Mouse (Mus musculus) CH12.LX (cell line): ENCODE measurements around the gene Fam163b. TPM values are rescaled to one million over a fixed set of nuclear protein-coding genes. Genes with fewer than 3 reads are reported as not detected.
A peak's percentile ranks its signal among the peaks of the same experiment; 100 is the strongest.

Experiments
- DNase-seq: peaks from one replicate; pipeline ENCODE4 v3.0.0-alpha.2; 2013; ENCODE audit errors: extremely low read depth
- H3K27ac ChIP-seq: 2 replicates; pipeline ENCODE4 v1.5.1; 2012; ENCODE audit warnings: low read depth, mild to moderate bottlenecking, control low read depth, moderate library complexity; ENCODE audit not compliant: insufficient read depth
- H3K27me3 ChIP-seq: replicated peaks from 2 replicates; pipeline ENCODE3; 2012; ENCODE audit warnings: inconsistent platforms
- H3K36me3 ChIP-seq, 2 experiments: replicated peaks in 1 of 2; 2 replicates each; pipeline versions ENCODE3 to v1.6.1; 2012; ENCODE audit warnings: inconsistent platforms in 1 of 2, low read length in 1 of 2, mild to moderate bottlenecking in 1 of 2, mixed read lengths in 1 of 2, moderate library complexity in 1 of 2; ENCODE audit not compliant: control insufficient read depth in 1 of 2, insufficient read depth in 1 of 2
- H3K4me1 ChIP-seq, 2 experiments: 2 replicates each; pipeline ENCODE4 v1.6.1; 2012; ENCODE audit warnings: inconsistent platforms in 1 of 2, moderate library complexity in 1 of 2; ENCODE audit not compliant: insufficient read depth in 2 of 2, control insufficient read depth in 1 of 2
- H3K4me2 ChIP-seq: 2 replicates; pipeline ENCODE4 v1.6.1; 2012; ENCODE audit warnings: low read depth, mild to moderate bottlenecking, control low read depth; ENCODE audit not compliant: poor library complexity, insufficient read depth, severe bottlenecking
- H3K4me3 ChIP-seq, 3 experiments: fragments of 150-350 bp in 1 of 3; sonication (generic) in 1 of 3; replicated peaks in 1 of 3; 2 replicates each; pipeline versions ENCODE3 to v1.5.1; 2011 to 2012; ENCODE audit warnings: low read depth in 2 of 3, low read length in 2 of 3, mild to moderate bottlenecking in 2 of 3, moderate library complexity in 2 of 3, control low read depth in 1 of 3, improper control_type of control experiment in 1 of 3, inconsistent platforms in 1 of 3, mixed read lengths in 1 of 3; ENCODE audit not compliant: poor library complexity in 1 of 3
- H3K79me2 ChIP-seq: replicated peaks from 2 replicates; pipeline ENCODE4 v1.6.1; 2012; ENCODE audit warnings: mild to moderate bottlenecking, moderate library complexity; ENCODE audit not compliant: control insufficient read depth, poor library complexity, insufficient read depth, severe bottlenecking; ENCODE audit errors: extremely low read depth
- H3K9ac ChIP-seq: 2 replicates; pipeline ENCODE4 v1.6.1; 2012; ENCODE audit warnings: low read depth, mild to moderate bottlenecking, control low read depth, moderate library complexity; ENCODE audit not compliant: insufficient read depth
- H3K9me3 ChIP-seq: replicated peaks from 2 replicates; pipeline ENCODE3; 2012; ENCODE audit warnings: low read length, inconsistent platforms, mixed read lengths
- BHLHE40 ChIP-seq: IDR thresholded peaks from 2 replicates; pipeline ENCODE4 v1.6.1; 2011; ENCODE audit warnings: mild to moderate bottlenecking, low read depth, low read length, improper control_type of control experiment
- CHD2 ChIP-seq: IDR thresholded peaks from 2 replicates; pipeline ENCODE4 v1.6.1; 2011; ENCODE audit warnings: low read length, improper control_type of control experiment
- CTCF ChIP-seq, 2 experiments: IDR thresholded peaks in 1 of 2; conservative IDR thresholded peaks in 1 of 2; 2 replicates each; pipeline ENCODE4 v1.5.1; 2011 to 2012; ENCODE audit warnings: low read depth in 2 of 2, low read length in 2 of 2, improper control_type of control experiment in 1 of 2, inconsistent platforms in 1 of 2, mild to moderate bottlenecking in 1 of 2, moderate library complexity in 1 of 2
- E2F4 ChIP-seq: IDR thresholded peaks from 2 replicates; pipeline ENCODE4 v1.6.1; 2011; ENCODE audit warnings: low read depth, low read length, improper control_type of control experiment; ENCODE audit not compliant: insufficient replicate concordance
- ETS1 ChIP-seq: conservative IDR thresholded peaks from 2 replicates; pipeline ENCODE4 v1.6.1; 2012; ENCODE audit warnings: low read depth, mild to moderate bottlenecking, inconsistent platforms, low read length, improper control_type of control experiment, moderate library complexity
- JUND ChIP-seq: conservative IDR thresholded peaks from 2 replicates; pipeline ENCODE4 v1.6.1; 2011; ENCODE audit warnings: low read depth, low read length, improper control_type of control experiment
- MXI1 ChIP-seq: IDR thresholded peaks from 2 replicates; pipeline ENCODE4 v1.6.1; 2011; ENCODE audit warnings: mild to moderate bottlenecking, low read depth, low read length, improper control_type of control experiment
- NELFE ChIP-seq: IDR thresholded peaks from 2 replicates; pipeline ENCODE4 v1.6.1; 2011; ENCODE audit warnings: low read depth, low read length, improper control_type of control experiment
- PAX5 ChIP-seq: IDR thresholded peaks from 2 replicates; pipeline ENCODE4 v1.6.1; 2012; ENCODE audit warnings: low read length, inconsistent platforms, mixed read lengths
- SMC3 ChIP-seq: IDR thresholded peaks from 2 replicates; pipeline ENCODE4 v1.6.1; 2011; ENCODE audit warnings: low read depth, low read length, improper control_type of control experiment
- TCF12 ChIP-seq: IDR thresholded peaks from 2 replicates; pipeline ENCODE4 v1.6.1; 2014; ENCODE audit warnings: low read depth, mild to moderate bottlenecking, inconsistent platforms, low read length, improper control_type of control experiment
- ZC3H11A ChIP-seq: IDR thresholded peaks from 2 replicates; pipeline ENCODE4 v1.6.1; 2012; ENCODE audit warnings: low read depth, mild to moderate bottlenecking, inconsistent platforms, low read length, improper control_type of control experiment
- ZMIZ1 ChIP-seq: IDR thresholded peaks from 2 replicates; pipeline ENCODE4 v1.6.1; 2012; ENCODE audit warnings: low read depth, mild to moderate bottlenecking, inconsistent platforms, low read length, improper control_type of control experiment
- ZNF384 ChIP-seq: IDR thresholded peaks from 2 replicates; pipeline ENCODE4 v1.6.1; 2012; ENCODE audit warnings: low read depth, low read length, improper control_type of control experiment, inconsistent platforms
- dilution Hi-C: fragments of 300-500 bp; cut with MboI; formaldehyde crosslinking; loops from 2 replicates; pipeline ENCODE4 v1.14.3; 2020; ENCODE audit warnings: low sequenced_read_pairs; ENCODE audit not compliant: extremely low pct_unique_long_range_greater_than_20kb, extremely low pct_ligation_motif_present
- in situ Hi-C: fragments of 300-500 bp; cut with MboI; formaldehyde crosslinking; loops from 3 replicates; pipeline ENCODE4 v1.14.3; 2019; ENCODE audit warnings: low sequenced_read_pairs, low pct_ligation_motif_present, low pct_unique_long_range_greater_than_20kb, mixed read lengths
- polyA plus RNA-seq: library from polyadenylated mRNA; unstranded; fragments of >175 nt; gene quantifications from 2 replicates; pipeline ENCODE4 v1.2.1, GENCODE M21; 2012; ENCODE audit warnings: low read depth; ENCODE audit not compliant: insufficient read length
- total RNA-seq, 2 experiments: library from RNA; depleted of rRNA; stranded (reverse); fragments of 300-350 nt in 1 of 2; fragments of >200 nt in 1 of 2; gene quantifications; 2 replicates each; pipeline ENCODE4 v1.2.3; 2012 to 2014

The Fam163b gene
- total and polyA plus RNA-seq, 3 experiments: not detected

DNA sequence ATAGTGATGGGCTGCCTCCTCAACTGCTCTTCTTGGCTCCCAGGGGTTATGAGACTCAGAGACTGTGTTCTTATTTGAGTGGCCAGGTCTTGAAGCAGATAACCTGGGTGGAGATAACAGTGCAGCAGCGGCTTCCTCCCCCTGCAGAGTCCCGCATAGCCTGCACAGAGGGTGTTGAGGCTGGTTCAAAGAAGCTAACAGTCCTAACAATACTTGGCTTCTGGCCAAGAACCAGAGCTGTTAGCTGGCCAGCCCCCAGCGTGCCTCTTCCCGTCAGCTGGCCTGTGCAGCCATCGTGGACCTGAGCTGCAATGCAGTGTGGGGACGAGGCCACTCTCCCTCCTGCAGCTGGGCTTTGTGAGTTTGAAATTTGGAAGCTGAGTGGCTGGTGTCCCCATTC lies 44.5 kb downstream of the Fam163b start:
- Histone ChIP-seq H3K4me3 (no peak overlapping the region), H3K27ac (no peak overlapping the region), H3K79me2 (no peaks in the 10 kb centered on the region), H3K36me3 (no peaks in the 10 kb centered on the region), H3K9me3 (no peaks in the 10 kb centered on the region), H3K9ac (no peak overlapping the region), H3K4me2 (no peak overlapping the region), H3K4me1 (peaks cover 0 to 42% of the 10 kb centered on the region in 2 experiments; a peak in 2 of 4 replicates), H3K27me3 (peaks cover 11% of the 10 kb centered on the region)
- DNase-seq: no peak
- dilution Hi-C loops (no loop called here), in situ Hi-C loops (loop anchor here (25.0 kb wide), 1 partner anchor 340 kb away; the partner anchor contains the start of genes Brd3os and Vav2)
- TF ChIP-seq BHLHE40: no peak
- no peak for TF ChIP-seq NELFE
- TF ChIP-seq TCF12: no peak
- no peak for TF ChIP-seq ZNF384
- no peak for TF ChIP-seq MXI1

DNA sequence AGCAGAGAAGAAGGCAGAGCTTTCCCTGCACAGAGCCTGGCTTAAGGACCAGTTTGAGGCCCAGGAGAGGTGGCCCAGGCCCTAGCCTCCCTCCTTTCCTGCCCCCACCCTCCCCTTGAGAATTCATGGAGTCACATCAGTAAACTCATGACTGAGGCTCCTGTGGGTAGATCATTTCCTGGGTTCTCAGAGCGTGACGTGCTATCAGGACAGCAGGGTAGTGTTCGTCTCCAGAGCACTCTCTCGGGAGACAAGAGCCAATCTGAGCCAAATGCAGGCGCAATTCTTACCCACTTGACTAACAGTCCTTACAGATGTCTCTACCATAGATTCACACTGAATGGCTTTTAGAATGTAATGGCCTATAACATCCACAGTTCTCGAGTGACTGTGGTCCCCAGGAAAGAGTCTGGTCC lies 45.0 kb downstream of the Fam163b start:
- Histone ChIP-seq H3K4me3 (no peak overlapping the region), H3K36me3 (no peaks in the 10 kb centered on the region), H3K9me3 (no peaks in the 10 kb centered on the region), H3K9ac (no peak overlapping the region), H3K27ac (no peak overlapping the region), H3K79me2 (no peaks in the 10 kb centered on the region), H3K4me1 (peaks cover 0 to 42% of the 10 kb centered on the region in 2 experiments; a peak in 2 of 4 replicates), H3K4me2 (no peak overlapping the region), H3K27me3 (peaks cover 13% of the 10 kb centered on the region)
- in situ Hi-C loops (loop anchor here (25.0 kb wide), 1 partner anchor 340 kb away; the partner anchor contains the start of genes Brd3os and Vav2), dilution Hi-C loops (no loop called here)
- TF ChIP-seq BHLHE40 (peak; percentile 25; the same call in 1 of the 2 replicates), SMC3 (no peak), E2F4 (no peak), ZMIZ1 (no peak), ETS1 (peak; percentile 30; the same call in 1 of the 2 replicates), CHD2 (no peak), CTCF (conservative IDR thresholded peaks at IDR 0.05 in 1 of 2, IDR thresholded peaks at IDR 0.05 in 1 of 2; ENCODE audit: low read depth in 2 of 2, low read length in 2 of 2) (no peak), JUND (no peak), ZC3H11A (no peak), PAX5 (no peak)
- DNase-seq: peak; percentile 70
